Mouse (Mus musculus): ENCODE measurements around the gene Tnr. TPM values are rescaled to one million over a fixed set of nuclear protein-coding genes. Genes with fewer than 3 reads are reported as not detected.

The Tnr gene
- total and polyA plus RNA-seq, 3 experiments: 0.01 TPM; not detected in 2

GRCm38 (mm10) chr1:159535582-159535981 is 12.0 kb downstream of the Tnr start:
- no peak for DNase-seq (ENCODE audit: low read depth, low spot score)

DNA sequence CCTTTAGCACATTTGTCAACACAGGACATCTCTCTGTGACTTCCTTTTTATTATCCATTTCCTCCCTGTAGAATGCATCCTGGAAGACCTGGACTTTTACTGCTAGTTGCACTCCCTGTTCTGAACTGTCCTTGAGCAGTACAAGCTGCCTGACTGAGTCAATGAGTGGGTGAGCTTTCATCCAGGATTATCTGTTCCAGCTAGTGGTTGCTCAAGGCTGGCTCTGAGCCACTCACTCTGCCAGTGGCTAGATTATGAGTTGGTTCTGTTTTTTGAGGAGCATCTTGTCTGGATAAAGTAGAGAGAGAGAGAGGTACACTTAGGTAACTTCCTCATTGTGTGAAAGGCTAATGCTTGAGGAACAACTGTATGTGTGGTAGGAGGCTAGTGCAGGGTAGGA is 14.0 kb downstream of the Tnr start:
- TF ChIP-seq NELFE (IDR thresholded peaks at IDR 0.05; ENCODE audit: low read depth, low read length): no peak
- TF ChIP-seq MXI1 (IDR thresholded peaks at IDR 0.05; ENCODE audit: low read depth, low read length): no peak
- no peak for TF ChIP-seq ZC3H11A (IDR thresholded peaks at IDR 0.05; ENCODE audit: low read depth, low read length)
- no peak for TF ChIP-seq CHD2 (IDR thresholded peaks at IDR 0.05; ENCODE audit: low read length)
- TF ChIP-seq MEF2A (IDR thresholded peaks at IDR 0.05; ENCODE audit: extremely low read depth, insufficient replicate concordance, low read depth, low read length, poor library complexity, severe bottlenecking): no peak
- TF ChIP-seq POLR2AphosphoS2 (IDR thresholded peaks at IDR 0.05; ENCODE audit: low read length): no peak
- no peak for TF ChIP-seq JUND (IDR thresholded peaks at IDR 0.05; ENCODE audit: low read depth, low read length)
- no peak for TF ChIP-seq POLR2A (IDR thresholded peaks at IDR 0.05; ENCODE audit: control insufficient read depth in 1 of 2, insufficient read depth in 1 of 2, low read depth in 1 of 2, low read length in 2 of 2, poor library complexity in 1 of 2)
- no peak for TF ChIP-seq BHLHE40 (IDR thresholded peaks at IDR 0.05; ENCODE audit: borderline replicate concordance, low read depth, low read length)
- TF ChIP-seq ZKSCAN1 (IDR thresholded peaks at IDR 0.05; ENCODE audit: low read depth, low read length): no peak
- TF ChIP-seq POLR2AphosphoS5 (IDR thresholded peaks at IDR 0.05; ENCODE audit: borderline replicate concordance, low read depth, low read length): no peak
- no peak for TF ChIP-seq ZNF384 (IDR thresholded peaks at IDR 0.05; ENCODE audit: low read depth, low read length)
- no peak for TF ChIP-seq SMC3 (IDR thresholded peaks at IDR 0.05; ENCODE audit: low read depth, low read length)
- TF ChIP-seq GABPA (IDR thresholded peaks at IDR 0.05; ENCODE audit: low read depth, low read length): no peak
- no peak for TF ChIP-seq GATA1 (IDR thresholded peaks at IDR 0.05; ENCODE audit: low read depth, low read length)
- TF ChIP-seq ZMIZ1 (IDR thresholded peaks at IDR 0.05; ENCODE audit: low read depth, low read length): no peak

More at GRCm38 (mm10) chr1:159535582-159535981, 12.0 kb downstream of the Tnr start:
- Histone ChIP-seq H3K4me3 (ENCODE audit: control insufficient read depth in 1 of 2, insufficient read depth in 1 of 2, low read depth in 2 of 2, low read length in 2 of 2) (no peak overlapping the region), H3K9me3 (replicated peaks; ENCODE audit: insufficient read depth, low read length) (no peaks in the 10 kb centered on the region), H3K27me3 (ENCODE audit: control insufficient read depth in 1 of 2, insufficient read depth in 2 of 2, low read length in 2 of 2) (no peaks in the 10 kb centered on the region), H3K9ac (ENCODE audit: control insufficient read depth, low read depth, low read length, poor library complexity, severe bottlenecking) (no peak overlapping the region), H3K4me1 (ENCODE audit: control insufficient read depth in 1 of 2, insufficient read depth in 2 of 2, low read length in 2 of 2) (no peaks in the 10 kb centered on the region), H3K79me2 (ENCODE audit: control insufficient read depth, insufficient read depth, low read length, poor library complexity) (no peaks in the 10 kb centered on the region), H3K36me3 (ENCODE audit: control insufficient read depth in 1 of 2, insufficient read depth in 2 of 2, low read length in 2 of 2) (no peaks in the 10 kb centered on the region), H3K27ac (ENCODE audit: control insufficient read depth, low read depth, low read length) (no peak overlapping the region)
- TF ChIP-seq MAX (IDR thresholded peaks at IDR 0.05; ENCODE audit: low read length) (no peak), ZKSCAN1 (IDR thresholded peaks at IDR 0.05; ENCODE audit: low read depth, low read length) (no peak), CHD1 (IDR thresholded peaks at IDR 0.05; ENCODE audit: low read depth, low read length) (no peak), POLR2AphosphoS2 (IDR thresholded peaks at IDR 0.05; ENCODE audit: low read length) (no peak), TBP (IDR thresholded peaks at IDR 0.05; ENCODE audit: low read depth, low read length) (no peak), EP300 (IDR thresholded peaks at IDR 0.05; ENCODE audit: low read depth in 1 of 2, low read length in 2 of 2) (no peak), MAFK (IDR thresholded peaks at IDR 0.05; ENCODE audit: borderline replicate concordance, low read depth, low read length) (no peak), CHD2 (IDR thresholded peaks at IDR 0.05; ENCODE audit: low read length) (no peak), BHLHE40 (IDR thresholded peaks at IDR 0.05; ENCODE audit: borderline replicate concordance, low read depth, low read length) (no peak), ELF1 (IDR thresholded peaks at IDR 0.05; ENCODE audit: low read depth, low read length) (no peak), UBTF (IDR thresholded peaks at IDR 0.05; ENCODE audit: borderline replicate concordance, insufficient read depth, low read depth, low read length) (no peak)

More for the DNA sequence above, 14.0 kb downstream of the Tnr start:
- Histone ChIP-seq H3K4me1 (ENCODE audit: control insufficient read depth in 1 of 2, insufficient read depth in 2 of 2, low read length in 2 of 2) (no peaks in the 10 kb centered on the region), H3K36me3 (ENCODE audit: control insufficient read depth in 1 of 2, insufficient read depth in 2 of 2, low read length in 2 of 2) (no peaks in the 10 kb centered on the region), H3K27me3 (ENCODE audit: control insufficient read depth in 1 of 2, insufficient read depth in 2 of 2, low read length in 2 of 2) (no peaks in the 10 kb centered on the region), H3K79me2 (ENCODE audit: control insufficient read depth, insufficient read depth, low read length, poor library complexity) (no peaks in the 10 kb centered on the region), H3K9me3 (replicated peaks; ENCODE audit: insufficient read depth, low read length) (no peaks in the 10 kb centered on the region), H3K27ac (ENCODE audit: control insufficient read depth, low read depth, low read length) (no peak overlapping the region), H3K4me3 (ENCODE audit: control insufficient read depth in 1 of 2, insufficient read depth in 1 of 2, low read depth in 2 of 2, low read length in 2 of 2) (no peak overlapping the region), H3K9ac (ENCODE audit: control insufficient read depth, low read depth, low read length, poor library complexity, severe bottlenecking) (no peak overlapping the region)
- peak; percentile 3 for DNase-seq (ENCODE audit: low read depth, low spot score)
